Mouse (Mus musculus) urinary bladder, adult 2 months (tissue): Measurements from ENCODE around the gene Nhs. TPM values are rescaled to one million over a fixed set of nuclear protein-coding genes. Genes with fewer than 3 reads are reported as not detected.
"Not testable (repeated sequence)": the region's sequence is repeated elsewhere in the genome, so short reads cannot be mapped to it uniquely, and the experiment has no call there.

Experiments
- DNase-seq: peaks from one replicate; pipeline ENCODE4 v3.0.0; 2022; ENCODE audit warnings: low spot score
- polyA plus RNA-seq: library from polyadenylated mRNA; depleted of rRNA; stranded (reverse); fragments of >200 nt; gene quantifications from 2 replicates; pipeline ENCODE4 v1.2.3, GENCODE M21; 2012

Gene Nhs
- polyA plus RNA-seq, 1 experiment = 0.67 TPM

DNA sequence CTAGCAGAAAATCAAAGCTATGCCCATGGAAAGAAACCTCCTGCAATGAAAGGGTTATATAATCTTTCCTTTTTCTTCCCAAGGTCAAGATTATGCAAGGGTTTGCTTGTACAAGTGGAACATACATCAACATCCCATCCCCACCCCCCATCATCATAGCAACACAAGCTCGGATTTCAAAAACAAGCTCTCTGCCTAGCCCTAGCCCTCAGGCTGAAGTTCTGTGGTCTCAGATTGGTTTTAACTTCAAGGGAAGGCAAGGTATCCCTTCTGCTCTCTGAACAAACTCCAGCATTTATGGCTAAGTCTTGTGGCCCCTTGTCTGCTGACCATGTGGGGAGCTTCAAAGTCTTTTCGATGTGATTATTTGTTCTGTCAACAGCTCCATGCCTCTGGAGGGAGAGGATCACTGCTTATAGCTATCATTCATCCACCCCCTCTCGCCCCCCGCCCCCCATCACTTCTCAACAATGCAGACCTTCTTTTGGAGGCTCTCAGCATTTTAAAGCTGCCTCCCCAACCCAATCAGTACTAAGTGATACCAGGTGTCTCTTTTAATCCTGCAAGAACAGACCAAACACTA, 216.3 kb downstream of the Nhs start:
- DNase-seq = no peak

DNA sequence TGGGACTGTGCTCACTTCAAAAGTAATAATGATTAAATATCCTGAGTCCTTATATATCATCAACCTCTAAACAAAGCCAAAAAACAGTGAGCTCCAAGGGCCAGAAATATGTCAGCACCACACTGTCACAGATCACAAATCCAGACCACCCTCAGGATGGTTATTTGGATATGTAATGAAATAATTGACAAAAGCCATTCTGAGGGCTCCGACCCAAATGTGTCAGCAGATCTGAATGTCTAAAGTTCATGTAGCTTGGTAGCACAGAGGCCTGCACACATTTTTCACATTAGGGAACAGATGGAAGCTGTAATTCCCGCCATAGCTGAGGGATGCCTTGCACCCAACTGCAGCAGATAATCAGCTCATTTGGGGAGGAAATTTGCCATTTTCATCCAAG, 218.8 kb downstream of the Nhs start:
- no peak for DNase-seq

DNA sequence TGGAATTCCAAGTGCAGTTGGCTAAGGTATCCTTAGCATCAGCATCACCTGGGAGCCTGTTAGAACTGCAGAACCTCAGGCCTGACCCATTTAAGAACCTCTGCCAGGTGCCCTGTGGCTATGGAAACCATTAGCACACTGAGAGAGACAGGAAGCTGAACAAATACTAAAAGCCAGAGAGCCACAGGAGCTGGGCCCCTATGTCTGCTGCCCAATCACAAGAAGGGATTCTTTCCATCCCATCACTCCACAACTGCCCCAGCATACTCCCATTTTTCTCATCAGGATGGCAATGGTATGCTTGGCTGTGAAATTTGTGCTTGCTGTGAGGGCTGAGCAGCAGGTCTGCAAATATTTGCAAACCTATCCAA, 232.9 kb downstream of the Nhs start:
- no peak for DNase-seq

DNA sequence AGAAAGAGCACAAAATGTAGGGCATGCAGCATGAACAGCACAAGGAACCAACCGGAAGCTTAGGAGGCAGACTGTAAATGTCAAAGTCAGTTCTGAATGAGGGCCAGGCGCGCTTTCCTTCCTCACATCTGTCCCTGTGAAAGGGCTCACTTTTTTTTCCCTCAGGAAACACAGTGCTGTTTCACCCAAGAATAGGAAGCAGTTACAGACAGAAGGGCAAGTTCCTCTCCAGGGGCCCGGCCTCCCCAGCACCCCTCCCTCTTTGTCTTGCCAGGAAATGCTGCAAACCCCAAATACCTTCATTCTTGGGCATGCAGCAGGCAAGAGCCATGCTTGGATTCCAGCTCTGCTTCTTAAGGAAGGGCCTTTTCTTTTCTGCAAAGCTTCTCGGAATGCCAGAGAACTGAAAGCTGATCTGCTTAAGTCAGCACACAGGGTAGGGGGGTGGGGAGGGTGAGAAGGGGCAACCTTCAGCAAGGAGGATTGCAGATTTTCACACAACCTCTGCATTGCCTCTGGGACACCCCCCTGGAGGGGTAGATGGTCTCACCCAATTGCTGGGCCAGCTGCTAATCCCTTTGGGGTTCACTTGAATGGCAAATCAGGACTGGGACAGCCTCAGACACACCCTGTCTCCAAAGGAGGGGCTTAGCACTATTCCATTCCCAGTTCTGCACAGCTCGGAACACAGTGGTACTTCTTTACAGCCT, 233.4 kb downstream of the Nhs start:
- no peak for DNase-seq

DNA sequence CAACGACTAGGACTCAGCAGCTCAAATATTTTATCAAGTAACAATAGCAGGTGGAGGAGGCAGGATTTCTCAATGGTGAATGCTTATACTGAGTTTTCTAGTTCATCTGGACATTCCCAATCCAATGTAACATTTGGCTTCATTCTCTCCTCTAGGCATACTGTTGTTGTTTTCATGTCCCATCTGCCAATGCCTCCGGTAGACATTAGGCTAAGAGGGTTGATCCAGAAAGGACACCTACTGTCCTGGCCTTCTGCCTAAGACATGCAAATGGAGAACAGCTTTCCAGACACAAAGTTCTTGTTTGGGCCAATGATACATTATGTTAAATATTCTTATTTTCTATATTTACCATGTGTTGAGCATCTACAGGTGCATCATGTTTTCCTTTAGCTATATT, 236.9 kb downstream of the Nhs start:
- DNase-seq = no peak

DNA sequence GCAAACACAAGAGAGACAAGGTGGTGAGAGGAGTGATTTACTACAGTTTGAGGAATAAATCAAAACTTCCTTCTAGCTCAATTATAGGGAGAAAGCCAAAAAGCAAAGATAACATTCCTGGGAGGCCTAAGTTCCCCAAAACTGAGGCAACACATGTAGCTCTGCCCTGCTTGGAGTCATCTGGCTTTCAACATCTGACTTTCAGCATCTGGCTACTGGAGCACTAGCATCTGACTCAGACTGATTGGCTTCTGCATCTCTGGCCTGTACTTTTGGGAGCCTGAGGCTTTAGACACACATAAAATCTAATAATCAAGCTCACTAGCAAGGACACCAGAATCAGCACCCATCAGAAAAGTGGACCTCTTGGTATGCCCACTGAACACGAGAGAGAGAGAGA, 237.9 kb downstream of the Nhs start:
- no peak for DNase-seq

DNA sequence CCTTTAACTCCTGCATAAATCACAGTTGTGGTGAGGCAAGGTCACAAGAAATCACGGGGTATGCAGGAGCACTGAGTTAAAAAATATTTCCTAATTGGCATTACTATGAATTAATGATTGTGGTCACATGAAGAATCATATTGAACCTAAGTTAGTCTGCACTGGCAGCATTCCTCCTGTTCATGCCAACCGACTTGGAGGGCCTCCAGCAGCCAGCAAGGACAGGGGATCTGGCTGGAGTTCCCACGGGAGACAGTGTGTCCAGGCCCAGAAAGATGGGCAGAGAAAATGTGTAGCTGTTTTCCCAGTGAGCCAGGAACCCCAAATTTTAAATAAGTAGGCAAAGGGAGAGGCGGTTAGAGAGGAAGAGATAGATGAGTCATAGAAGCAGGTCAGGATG, 249.6 kb downstream of the Nhs start:
- no peak for DNase-seq

DNA sequence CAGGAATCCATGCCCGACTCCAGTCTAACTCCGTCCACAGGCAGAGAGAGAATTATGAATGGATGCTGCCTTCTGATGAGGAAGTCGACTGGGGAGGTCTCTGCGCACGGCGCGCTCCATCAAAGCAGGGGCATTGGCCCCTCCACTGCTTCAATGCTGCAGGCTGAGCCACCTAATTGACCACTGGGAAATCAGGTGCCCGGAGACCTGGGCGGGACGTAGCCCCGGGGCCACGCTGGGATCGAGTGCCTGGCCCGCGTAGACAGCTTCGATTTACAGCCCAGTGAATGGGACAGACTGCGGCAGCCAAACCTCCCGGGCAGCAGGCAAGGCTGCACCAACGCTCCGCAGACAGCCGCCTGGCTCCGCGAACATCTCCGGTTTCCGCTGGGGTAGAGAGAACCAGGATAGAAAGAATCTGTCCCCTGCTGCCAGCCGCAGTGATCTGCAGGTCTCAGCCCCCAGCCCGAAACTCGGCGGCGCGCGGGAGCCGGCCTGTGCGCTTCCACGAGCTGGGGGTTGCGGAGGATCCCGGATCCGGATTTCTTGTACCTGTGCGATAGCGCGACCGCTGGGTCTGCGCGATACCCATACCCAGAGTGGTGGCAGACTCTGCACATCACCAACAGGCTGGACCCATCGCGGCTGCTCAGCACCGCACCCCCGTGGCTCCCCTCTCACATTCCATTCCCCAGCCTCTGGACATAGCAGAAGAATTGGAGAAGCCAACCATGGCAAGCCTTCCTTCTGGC, 250.7 kb downstream of the Nhs start:
- no peak for DNase-seq

DNA sequence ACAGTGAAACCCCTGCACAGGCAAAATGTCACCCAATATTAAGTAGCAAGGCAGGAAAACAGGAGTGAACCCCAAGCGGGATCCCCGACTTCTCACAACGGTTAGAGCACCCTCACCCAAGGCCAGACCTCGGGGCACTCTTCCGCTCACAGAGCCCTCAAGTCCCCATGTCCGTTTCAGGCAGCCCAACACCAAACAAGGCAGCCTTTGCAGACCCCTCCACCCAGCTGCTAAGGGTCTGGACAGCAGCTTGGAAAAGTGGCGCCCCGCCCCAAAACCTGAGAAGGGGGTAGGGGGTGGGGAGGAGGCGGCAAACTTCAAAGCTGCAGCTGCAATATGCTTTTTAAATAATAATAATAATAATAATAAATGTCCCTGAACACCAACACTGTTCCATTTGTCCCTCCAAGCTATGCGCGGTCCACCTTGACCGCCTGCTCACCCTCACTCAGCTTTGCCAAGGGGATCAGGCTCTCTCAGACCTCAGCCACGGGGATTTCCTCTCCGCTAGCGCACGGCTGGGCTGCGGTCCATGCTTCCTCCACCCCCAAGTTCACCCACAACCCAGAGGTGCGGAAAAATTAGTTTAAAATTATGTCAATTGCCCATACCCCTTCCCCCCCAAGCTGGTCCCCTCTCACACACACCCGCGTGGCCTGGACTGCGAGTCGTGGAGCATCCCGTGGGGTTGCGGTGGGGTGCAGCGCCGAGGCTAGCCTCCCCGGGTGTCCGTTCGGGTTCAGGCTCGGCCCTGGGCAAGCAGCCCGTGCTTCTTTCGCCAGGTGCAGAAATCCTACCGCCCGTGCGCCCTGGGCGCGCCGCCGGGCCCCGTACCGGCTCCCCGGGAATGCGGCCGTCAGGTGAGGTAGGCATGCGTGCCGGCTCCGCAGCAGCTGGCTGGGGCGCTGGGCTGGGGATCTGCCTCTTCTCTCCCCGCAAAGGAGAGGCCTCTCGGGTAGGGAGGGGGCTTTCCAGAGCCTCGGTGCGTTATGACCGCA, 251.6 kb downstream of the Nhs start:
- DNase-seq = no peak

DNA sequence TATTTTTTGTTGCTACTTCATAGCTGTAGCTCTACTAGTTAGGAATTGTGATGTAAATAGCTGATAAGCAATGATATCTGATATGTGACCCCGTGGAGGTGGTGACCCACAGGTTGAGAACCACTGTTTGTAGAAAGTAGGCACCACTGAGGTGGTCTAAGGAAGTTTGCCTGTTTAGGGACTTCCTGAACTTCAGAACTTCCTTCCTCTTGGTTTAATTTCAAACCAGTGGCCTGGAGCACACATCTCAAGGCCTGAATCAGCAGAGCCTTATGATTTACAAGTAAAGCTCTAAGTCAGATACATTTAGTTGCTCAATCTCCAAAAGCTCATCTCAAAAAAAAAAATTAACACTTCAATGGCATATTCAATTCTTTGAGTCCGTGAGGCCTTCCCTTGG, 265.1 kb downstream of the Nhs start:
- no peak for DNase-seq

DNA sequence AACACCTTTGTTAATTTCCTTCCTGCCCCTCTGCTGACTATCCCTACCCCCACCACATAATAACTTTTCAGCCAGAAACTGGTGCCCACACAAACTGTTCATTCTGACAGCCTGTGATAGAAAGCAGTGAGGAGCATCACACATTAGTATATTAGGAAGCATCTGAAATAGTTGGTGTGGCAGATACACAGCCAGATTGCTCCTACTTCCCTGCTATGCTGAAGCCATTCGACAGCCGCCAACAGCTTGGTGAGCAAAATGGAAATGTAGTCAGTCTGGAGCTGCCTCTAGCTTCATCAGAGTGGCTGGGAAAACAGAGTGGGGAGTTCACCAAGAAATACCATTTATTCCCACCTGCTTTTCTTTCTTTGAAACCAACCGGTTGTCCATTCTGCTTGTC, 275.9 kb downstream of the Nhs start:
- no peak for DNase-seq

DNA sequence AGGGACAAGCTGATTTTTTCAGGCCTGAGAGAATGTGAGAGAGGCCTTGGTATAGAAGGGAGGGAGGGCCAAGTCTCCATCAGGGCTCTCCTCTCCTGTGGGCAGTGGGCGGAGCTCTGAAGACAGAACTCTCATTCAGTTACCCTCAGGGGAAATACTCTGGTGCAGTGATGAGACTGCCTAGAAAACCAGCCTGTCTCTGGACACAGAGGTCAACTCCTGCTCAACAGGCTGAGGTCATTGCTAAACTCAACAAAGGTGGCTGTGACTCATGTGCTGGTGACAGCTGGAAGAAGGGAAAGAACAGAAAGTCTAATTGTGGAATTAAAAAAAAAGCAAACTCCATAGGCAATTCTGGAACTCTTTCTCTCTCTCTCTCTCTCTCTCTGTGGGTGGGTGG, 282.4 kb downstream of the Nhs start:
- DNase-seq = no peak

DNA sequence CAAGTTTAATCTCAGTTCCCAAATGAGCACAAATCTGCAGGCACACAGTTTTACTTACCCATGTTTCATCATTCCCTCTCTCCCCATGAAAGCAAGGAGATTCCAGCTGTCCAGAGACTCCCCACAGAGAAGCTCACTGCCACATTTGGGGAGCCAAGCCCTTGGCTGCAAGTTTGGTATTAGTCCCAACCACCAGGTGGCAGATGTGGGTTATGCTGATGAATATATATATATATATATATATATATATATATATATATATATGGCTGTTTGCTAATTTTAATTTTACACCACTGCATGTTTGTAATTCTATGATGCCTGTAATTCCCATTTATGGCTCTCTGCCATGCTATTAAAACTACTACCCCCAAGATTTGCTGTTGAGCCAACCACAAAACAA, 286.0 kb downstream of the Nhs start:
- no peak for DNase-seq

DNA sequence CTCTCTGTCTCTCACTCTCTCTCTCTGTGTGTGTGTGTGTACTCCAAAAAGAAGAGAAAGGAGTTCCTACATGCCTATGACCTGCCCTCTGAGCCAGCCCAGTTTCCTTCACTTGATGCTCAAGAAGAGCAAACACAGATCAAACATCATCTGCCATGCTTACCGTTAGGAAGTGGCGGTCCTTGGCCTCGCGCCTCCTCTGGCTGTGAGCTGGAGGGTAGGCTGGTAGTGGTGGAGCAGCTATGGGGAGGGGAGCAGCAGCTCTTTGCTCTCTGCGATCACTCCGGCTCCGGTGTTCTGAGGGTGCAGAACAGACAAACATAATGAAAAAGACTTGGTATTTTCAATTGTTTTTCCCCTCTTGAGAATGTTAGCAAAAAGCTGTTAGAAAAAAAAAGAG, 288.2 kb downstream of the Nhs start:
- no peak for DNase-seq

DNA sequence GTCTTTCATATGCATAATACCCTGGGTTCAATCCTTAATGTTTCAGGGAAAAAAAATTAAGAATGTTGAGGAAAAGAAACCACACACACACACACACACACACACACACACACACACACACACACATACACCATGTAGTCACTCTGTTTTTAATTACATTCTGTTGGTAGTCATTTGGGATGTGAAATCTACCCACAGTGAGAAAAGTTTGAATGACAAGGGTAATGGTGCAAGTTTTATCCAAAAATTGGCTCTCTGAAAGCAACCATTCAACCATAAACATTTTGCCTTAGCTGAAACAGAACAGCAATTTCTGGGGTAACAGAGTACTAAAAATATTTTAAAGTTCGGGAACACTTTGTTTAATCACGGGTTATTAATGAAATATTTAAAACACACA, 303.9 kb downstream of the Nhs start:
- DNase-seq = no peak

DNA sequence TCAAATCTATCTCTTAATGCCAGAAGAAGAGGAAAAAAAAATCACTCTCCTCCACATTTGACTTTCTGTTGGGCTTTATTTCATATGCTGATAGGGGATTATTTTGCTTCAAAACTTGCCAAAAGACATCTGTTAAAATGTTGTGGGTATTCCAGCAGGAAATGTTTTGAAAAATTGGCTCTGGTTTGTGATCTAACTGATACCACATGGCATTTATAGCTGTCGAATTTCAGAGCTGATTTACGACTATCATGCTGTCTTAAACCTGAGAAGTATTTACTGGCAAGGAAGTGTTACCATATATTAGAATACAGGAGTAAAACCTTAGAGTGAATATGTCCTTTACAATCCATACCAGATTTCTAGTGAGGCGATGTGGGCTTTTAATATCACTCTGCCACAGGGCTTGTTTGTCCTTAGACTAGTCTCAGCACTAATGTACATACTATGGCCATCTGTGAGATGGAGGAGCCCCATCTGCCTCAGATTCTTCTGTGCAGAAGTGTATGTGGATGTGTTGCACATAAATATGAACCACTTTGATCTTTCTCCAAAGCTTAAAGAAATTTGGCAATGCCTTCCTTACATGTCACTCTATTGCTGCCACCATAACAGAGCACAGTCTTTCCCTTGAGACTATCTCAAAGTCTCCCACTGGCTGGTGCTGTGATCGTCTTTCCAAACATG, 305.8 kb downstream of the Nhs start:
- no peak for DNase-seq

DNA sequence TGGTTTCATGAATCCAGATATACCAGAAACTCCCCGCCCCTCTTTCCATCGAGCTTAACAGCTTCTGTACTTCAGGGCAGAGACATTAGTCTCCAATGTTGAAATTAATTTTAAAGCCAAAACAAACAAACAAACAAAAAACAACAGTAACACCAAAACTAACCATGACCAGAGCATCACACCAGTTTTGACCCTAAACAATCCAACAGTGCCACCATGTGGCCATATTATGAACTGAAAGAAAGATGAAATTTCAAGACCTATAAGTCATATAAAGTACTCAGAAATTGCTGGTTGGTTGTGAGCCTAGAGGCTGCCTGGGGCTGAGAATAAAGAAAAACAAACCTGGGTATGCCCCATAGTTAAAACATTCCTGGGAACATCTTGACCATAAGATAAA, 333.3 kb downstream of the Nhs start:
- not testable (repeated sequence) for DNase-seq

DNA sequence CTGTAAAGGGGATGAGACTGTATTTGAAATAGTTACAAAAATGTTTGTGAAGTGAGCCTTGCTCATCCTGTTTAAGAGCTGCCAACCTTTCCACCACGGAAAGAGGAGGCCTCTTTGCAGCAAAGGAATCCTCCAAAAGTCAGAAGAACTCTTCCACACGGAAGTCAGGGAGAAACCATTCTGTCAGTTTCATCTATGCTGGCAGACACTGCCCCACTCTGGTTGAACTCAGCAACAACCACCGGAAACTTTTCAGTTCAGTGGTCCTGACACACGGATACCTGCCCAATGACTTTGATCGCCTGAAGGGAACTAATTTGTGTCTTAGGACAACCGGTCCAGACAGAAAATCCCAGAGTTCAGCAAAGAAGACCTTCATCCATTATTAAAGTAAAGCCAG, 369.3 kb downstream of the Nhs start:
- no peak for DNase-seq
